Mouse (Mus musculus) limb, embryonic 14.5 days (tissue): ENCODE measurements around the gene Bcl2. TPM values are rescaled to one million over a fixed set of nuclear protein-coding genes. Genes with fewer than 3 reads are reported as not detected.

Experiments
- ATAC-seq: fragments of 200-750 bp; cut with Nextera tagmentation; 2 replicates; pipeline ENCODE4 v1.8.0; 2017; ENCODE audit warnings: low read depth, moderate number of reproducible peaks, moderate TSS enrichment; ENCODE audit not compliant: low FRiP score
- DNase-seq: peaks from one replicate; pipeline ENCODE4 v3.0.0-alpha.2; 2015; ENCODE audit warnings: low spot score
- H3K27ac ChIP-seq: fragments of 300-500 bp; sonication (generic); replicated peaks from 2 replicates; pipeline ENCODE4 v1.5.1; 2014; ENCODE audit warnings: low read depth, mild to moderate bottlenecking, low read length, moderate library complexity, mixed read lengths
- H3K27me3 ChIP-seq: fragments of 300-500 bp; sonication (generic); 2 replicates; pipeline ENCODE4 v1.6.1; 2014; ENCODE audit warnings: low read length, mixed read lengths; ENCODE audit not compliant: control insufficient read depth, insufficient read depth
- H3K36me3 ChIP-seq: fragments of 300-500 bp; sonication (generic); 2 replicates; pipeline ENCODE4 v1.6.1; 2014; ENCODE audit warnings: mild to moderate bottlenecking, low read length, moderate library complexity, mixed read lengths; ENCODE audit not compliant: control insufficient read depth, insufficient read depth
- H3K4me1 ChIP-seq: fragments of 300-500 bp; sonication (generic); 2 replicates; pipeline ENCODE4 v1.6.1; 2014; ENCODE audit warnings: antibody characterized with exemption, low read length, mixed read lengths; ENCODE audit not compliant: control insufficient read depth, insufficient read depth
- H3K4me2 ChIP-seq: fragments of 300-500 bp; sonication (generic); replicated peaks from 2 replicates; pipeline ENCODE4 v1.6.1; 2014; ENCODE audit warnings: low read depth, mild to moderate bottlenecking, low read length, moderate library complexity; ENCODE audit not compliant: severe bottlenecking
- H3K4me3 ChIP-seq: fragments of 300-500 bp; sonication (generic); replicated peaks from 2 replicates; pipeline ENCODE4 v1.5.1; 2014; ENCODE audit warnings: low read length
- H3K9ac ChIP-seq: fragments of 300-500 bp; sonication (generic); 2 replicates; pipeline ENCODE4 v1.6.1; 2014; ENCODE audit warnings: mild to moderate bottlenecking, low read depth, low read length, moderate library complexity; ENCODE audit not compliant: severe bottlenecking
- H3K9me3 ChIP-seq: fragments of 300-500 bp; sonication (generic); 2 replicates; pipeline ENCODE4 v1.6.1; 2016; ENCODE audit warnings: low read length; ENCODE audit not compliant: control insufficient read depth
- POLR2A ChIP-seq: fragments of 200-500 bp; IDR thresholded peaks from 2 replicates; pipeline ENCODE4 v1.8.0; 2012; ENCODE audit warnings: inconsistent platforms, mild to moderate bottlenecking, moderate library complexity, borderline replicate concordance; ENCODE audit not compliant: insufficient read depth, insufficient read length; ENCODE audit errors: extremely low read depth
- WGBS: fragments of 180-500 bp; shearing (Covaris S2); extraction: QIAGEN DNeasy Blood & Tissue Kit; methylation state at CpG from one replicate; pipeline ENCODE4 v1.1.7; 2014; 5-methylcytosine and 5-hydroxymethylcytosine counted together
- polyA plus RNA-seq, 2 experiments: library from polyadenylated mRNA; depleted of rRNA in 1 of 2; stranded (reverse) in 1 of 2; unstranded in 1 of 2; fragments of >200 nt; fragmentation: Nextera tagmentation in 1 of 2; extraction: Ambion mirVana in 1 of 2; gene quantifications; 2 replicates each; pipeline versions ENCODE4 v1.2.1 to v1.2.3; 2012 to 2014

Bcl2 gene
- polyA plus RNA-seq, 2 experiments: 8.0 to 15.7 TPM

GRCm38 (mm10) chr1:106756633-106757032, 42.6 kb upstream of the Bcl2 start:
- H3K9ac ChIP-seq: no peak overlapping the region
- peaks cover 17% of the 10 kb centered on the region; the same call in 1 of the 2 replicates for H3K36me3 ChIP-seq
- no peak for TF ChIP-seq POLR2A
- no peak overlapping the region for H3K4me2 ChIP-seq
- no peak overlapping the region for H3K27ac ChIP-seq
- ATAC-seq (no peak), DNase-seq (no peak)
- 82% methylated on average over 4 of the region's 4 CpGs for WGBS
- H3K4me1 ChIP-seq: peaks cover 11% of the 10 kb centered on the region; the same call in 1 of the 2 replicates
- no peaks in the 10 kb centered on the region for H3K9me3 ChIP-seq
- H3K27me3 ChIP-seq: no peaks in the 10 kb centered on the region
- no peak overlapping the region for H3K4me3 ChIP-seq

GRCm38 (mm10) chr1:106752013-106752412, 37.9 kb upstream of the Bcl2 start:
- H3K4me3 ChIP-seq: no peak overlapping the region
- no peaks in the 10 kb centered on the region for H3K27me3 ChIP-seq
- no peak for TF ChIP-seq POLR2A
- ATAC-seq (no peak), DNase-seq (no peak)
- H3K4me1 ChIP-seq: no peaks in the 10 kb centered on the region
- H3K4me2 ChIP-seq: no peak overlapping the region
- no peak overlapping the region for H3K9ac ChIP-seq
- H3K27ac ChIP-seq: no peak overlapping the region
- WGBS: 95% methylated on average over 5 of the region's 5 CpGs
- peaks cover 23% of the 10 kb centered on the region; the same call in 1 of the 2 replicates for H3K36me3 ChIP-seq
- H3K9me3 ChIP-seq: no peaks in the 10 kb centered on the region

GRCm38 (mm10) chr1:106750656-106751055, 36.6 kb upstream of the Bcl2 start:
- Histone ChIP-seq H3K27me3 (no peaks in the 10 kb centered on the region), H3K9me3 (no peaks in the 10 kb centered on the region), H3K36me3 (peaks cover 33% of the 10 kb centered on the region), H3K4me2 (no peak overlapping the region), H3K27ac (no peak overlapping the region), H3K9ac (no peak overlapping the region), H3K4me1 (no peaks in the 10 kb centered on the region), H3K4me3 (no peak overlapping the region)
- DNase-seq (no peak), ATAC-seq (no peak)
- WGBS: 74% methylated on average over 1 of the region's 1 CpGs
- TF ChIP-seq POLR2A: no peak

GRCm38 (mm10) chr1:106748555-106749315, 34.7 kb upstream of the Bcl2 start:
- ATAC-seq (no peak), DNase-seq (no peak)
- WGBS: 86% methylated on average over 6 of the region's 6 CpGs
- H3K9ac ChIP-seq: no peak overlapping the region
- H3K36me3 ChIP-seq: peaks cover 28% of the 10 kb centered on the region
- no peaks in the 10 kb centered on the region for H3K9me3 ChIP-seq
- no peaks in the 10 kb centered on the region for H3K27me3 ChIP-seq
- no peak for TF ChIP-seq POLR2A
- no peak overlapping the region for H3K4me2 ChIP-seq
- H3K27ac ChIP-seq: no peak overlapping the region
- H3K4me1 ChIP-seq: no peaks in the 10 kb centered on the region
- H3K4me3 ChIP-seq: no peak overlapping the region

DNA sequence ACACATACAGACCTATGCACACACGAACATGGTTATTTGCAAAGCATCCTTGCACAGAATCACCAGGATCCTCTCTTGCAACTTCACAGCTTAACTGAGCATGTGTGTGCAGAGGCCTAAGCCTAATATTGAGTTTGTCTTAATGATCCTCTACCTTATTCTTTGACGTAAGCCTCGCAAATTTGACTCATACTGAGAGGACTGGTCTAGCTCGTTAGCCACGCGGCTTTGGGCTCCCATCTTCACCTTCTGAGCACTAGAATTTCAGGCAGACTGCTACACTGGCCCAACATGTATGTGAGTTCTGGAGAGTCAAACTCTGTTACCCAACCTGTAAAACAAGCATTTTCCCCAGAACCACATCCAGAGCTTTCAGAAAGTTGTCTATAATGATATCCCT, 28.9 kb upstream of the Bcl2 start:
- Histone ChIP-seq H3K4me1 (no peaks in the 10 kb centered on the region), H3K36me3 (peaks cover 22% of the 10 kb centered on the region), H3K4me3 (no peak overlapping the region), H3K9ac (no peak overlapping the region), H3K4me2 (no peak overlapping the region), H3K27me3 (no peaks in the 10 kb centered on the region), H3K9me3 (no peaks in the 10 kb centered on the region), H3K27ac (no peak overlapping the region)
- ATAC-seq (no peak), DNase-seq (no peak)
- 65% methylated on average over 6 of the region's 6 CpGs for WGBS
- TF ChIP-seq POLR2A: no peak
